Mouse (Mus musculus) adrenal gland, postnatal 25 days (tissue): ENCODE results near the gene Tmem17. TPM values are rescaled to one million over a fixed set of nuclear protein-coding genes. Genes with fewer than 3 reads are reported as not detected.

Source experiments
- total RNA-seq: library from RNA; stranded (reverse); gene quantifications from 2 replicates; pipeline ENCODE4 v1.2.3, GENCODE M21; 2021

The Tmem17 gene
- total RNA-seq, 1 experiment from 2014 or later, result 3.0 TPM

Other genes with a start within 250 kb of the Tmem17 start
- gene Ehbp1, start 169.8 kb upstream of the Tmem17 start, total RNA-seq, result 29.1 and 29.5 TPM in 2 replicates